Mouse (Mus musculus) embryonic facial prominence, embryonic 15.5 days (tissue): Measurements from ENCODE around the gene Usp40. TPM values are rescaled to one million over a fixed set of nuclear protein-coding genes. Genes with fewer than 3 reads are reported as not detected.

Source experiments
- ATAC-seq: fragments of 200-750 bp; cut with Nextera tagmentation; 2 replicates; pipeline ENCODE4 v1.8.0; 2017; ENCODE audit warnings: low read depth, moderate TSS enrichment; ENCODE audit not compliant: insufficient number of reproducible peaks, low FRiP score, low TSS enrichment
- H3K27ac ChIP-seq: fragments of 300-500 bp; sonication (generic); replicated peaks from 2 replicates; pipeline ENCODE4 v1.5.1; 2015; ENCODE audit warnings: mild to moderate bottlenecking, inconsistent platforms
- H3K27me3 ChIP-seq: fragments of 300-500 bp; sonication (generic); 2 replicates; pipeline ENCODE4 v1.6.1; 2015; ENCODE audit warnings: inconsistent platforms
- H3K36me3 ChIP-seq: fragments of 300-500 bp; sonication (generic); 2 replicates; pipeline ENCODE4 v1.6.1; 2015; ENCODE audit warnings: mild to moderate bottlenecking, inconsistent platforms
- H3K4me1 ChIP-seq: fragments of 300-500 bp; sonication (generic); 2 replicates; pipeline ENCODE4 v1.6.1; 2015; ENCODE audit warnings: inconsistent platforms
- H3K4me2 ChIP-seq: fragments of 300-500 bp; sonication (generic); replicated peaks from 2 replicates; pipeline ENCODE4 v1.6.1; 2015; ENCODE audit warnings: mild to moderate bottlenecking, inconsistent platforms
- H3K4me3 ChIP-seq: fragments of 300-500 bp; sonication (generic); replicated peaks from 2 replicates; pipeline ENCODE4 v1.5.1; 2015; ENCODE audit warnings: mild to moderate bottlenecking, inconsistent platforms
- H3K9ac ChIP-seq: fragments of 300-500 bp; sonication (generic); 2 replicates; pipeline ENCODE4 v1.6.1; 2015; ENCODE audit warnings: inconsistent platforms
- H3K9me3 ChIP-seq: fragments of 300-500 bp; sonication (generic); replicated peaks from 2 replicates; pipeline ENCODE4 v1.6.1; 2016; ENCODE audit warnings: inconsistent platforms
- WGBS: fragments of 180-500 bp; shearing (Covaris S2); methylation state at CpG from one replicate; pipeline ENCODE4 v1.1.7; 2015; 5-methylcytosine and 5-hydroxymethylcytosine counted together
- polyA plus RNA-seq: library from polyadenylated mRNA; unstranded; fragments of >200 nt; fragmentation: Nextera tagmentation; extraction: Ambion mirVana; gene quantifications from 2 replicates; pipeline ENCODE4 v1.2.1, GENCODE M21; 2015

Usp40 gene
- polyA plus RNA-seq, 1 experiment from 2014 or later, result 42.5 TPM

DNA sequence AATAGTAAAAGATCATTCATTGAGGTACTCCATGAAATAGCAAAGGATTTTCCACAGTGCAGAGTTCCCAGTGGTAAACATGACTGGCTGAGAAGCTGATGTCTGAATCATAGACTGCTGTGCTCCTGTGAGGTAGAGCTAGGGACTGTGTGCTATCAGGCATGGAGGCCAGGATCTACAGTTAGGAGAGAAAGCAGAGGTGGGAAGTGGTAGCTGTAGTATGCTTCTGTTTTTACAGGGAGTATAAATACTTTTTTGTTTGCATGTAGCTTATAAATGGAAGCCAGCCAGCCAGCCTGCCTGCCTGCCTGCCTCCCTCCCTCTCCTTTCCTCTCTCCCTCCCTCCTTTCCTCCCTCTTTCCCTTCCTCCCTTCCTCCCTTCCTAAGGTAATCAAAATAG lies 95.0 kb downstream of the Usp40 start:
- Histone ChIP-seq H3K36me3 (peaks cover 24% of the 10 kb centered on the region), H3K4me1 (peaks cover 2% of the 10 kb centered on the region; the same call in 1 of the 2 replicates), H3K27me3 (no peaks in the 10 kb centered on the region), H3K4me3 (no peak overlapping the region), H3K4me2 (no peak overlapping the region), H3K9me3 (no peaks in the 10 kb centered on the region), H3K27ac (0 out of 2 replicates have a peak overlapping the region, but pooled peaks have one; percentile 19), H3K9ac (no peak overlapping the region)
- ATAC-seq, result no peak

DNA sequence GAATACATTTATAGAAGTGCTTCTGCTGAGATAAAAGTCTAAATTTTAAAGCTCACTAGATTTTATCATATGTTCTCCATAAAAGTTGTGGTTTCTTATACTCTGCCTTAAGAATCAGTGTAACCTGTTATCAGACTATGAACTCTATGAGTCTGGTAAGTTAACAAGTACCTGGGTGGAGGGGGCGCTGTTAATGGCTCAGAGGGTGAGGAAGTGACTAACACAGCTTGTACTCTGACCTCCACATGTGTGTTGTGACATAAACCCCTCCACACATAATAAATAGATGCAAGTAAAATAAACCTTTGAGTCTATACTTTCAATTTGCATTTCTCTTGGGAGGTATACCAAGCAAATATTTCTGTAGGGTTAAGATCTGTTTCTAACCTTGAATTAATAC lies 97.9 kb downstream of the Usp40 start:
- Histone ChIP-seq H3K4me1 (0 out of 2 replicates have a peak, but pooled peaks cover 2% of the 10 kb centered on the region), H3K4me2 (no peak overlapping the region), H3K9ac (no peak overlapping the region), H3K9me3 (no peaks in the 10 kb centered on the region), H3K27me3 (no peaks in the 10 kb centered on the region), H3K4me3 (no peak overlapping the region), H3K36me3 (peaks cover 4% of the 10 kb centered on the region; the same call in 1 of the 2 replicates), H3K27ac (no peak overlapping the region)
- ATAC-seq, result no peak
- WGBS, result 82% methylated on average over 1 of the region's 1 CpGs

DNA sequence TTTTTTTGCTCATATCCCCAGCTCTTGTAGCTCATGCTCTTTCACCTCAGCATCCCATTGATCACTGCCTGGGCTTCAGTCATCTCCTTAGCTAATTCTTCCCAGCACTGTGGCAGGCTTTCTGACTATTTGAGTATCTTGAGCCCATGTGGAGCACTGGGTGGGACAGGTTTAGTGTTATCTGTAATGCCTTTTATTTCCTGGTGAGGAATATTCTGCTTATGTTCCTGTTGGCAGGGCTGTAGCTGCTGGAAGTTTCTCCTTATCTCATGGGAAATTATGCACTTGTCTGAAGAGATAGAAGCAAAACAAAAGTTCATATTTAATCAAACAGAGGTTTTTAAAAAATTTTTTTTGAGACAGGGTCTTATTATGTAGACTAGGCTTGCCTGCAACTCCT lies 98.8 kb downstream of the Usp40 start:
- Histone ChIP-seq H3K4me1 (0 out of 2 replicates have a peak, but pooled peaks cover 2% of the 10 kb centered on the region), H3K4me3 (no peak overlapping the region), H3K27ac (no peak overlapping the region), H3K4me2 (no peak overlapping the region), H3K9ac (no peak overlapping the region), H3K9me3 (no peaks in the 10 kb centered on the region), H3K36me3 (peaks cover 4% of the 10 kb centered on the region; the same call in 1 of the 2 replicates), H3K27me3 (no peaks in the 10 kb centered on the region)
- no peak for ATAC-seq

DNA sequence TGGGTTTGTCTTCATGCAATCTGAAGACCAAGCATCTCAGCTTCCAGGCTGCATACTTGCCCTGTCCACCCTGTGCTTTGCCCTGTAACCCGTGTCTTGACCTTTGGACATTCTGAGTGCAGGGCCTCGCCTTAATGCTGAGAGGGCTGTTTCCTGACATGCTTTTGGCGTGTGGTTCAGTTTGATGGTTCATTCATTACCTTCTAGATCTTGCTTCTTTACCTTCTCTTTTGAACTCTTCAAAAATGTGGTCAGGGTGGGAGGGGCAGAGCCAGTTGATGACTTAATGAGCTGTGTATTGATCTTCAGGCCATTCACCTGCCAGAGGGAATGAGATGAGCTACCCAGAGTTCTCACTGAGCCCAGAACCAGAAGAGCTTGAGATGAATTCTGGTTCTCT lies 99.6 kb downstream of the Usp40 start:
- Histone ChIP-seq H3K4me3 (no peak overlapping the region), H3K27me3 (no peaks in the 10 kb centered on the region), H3K9me3 (no peaks in the 10 kb centered on the region)

DNA sequence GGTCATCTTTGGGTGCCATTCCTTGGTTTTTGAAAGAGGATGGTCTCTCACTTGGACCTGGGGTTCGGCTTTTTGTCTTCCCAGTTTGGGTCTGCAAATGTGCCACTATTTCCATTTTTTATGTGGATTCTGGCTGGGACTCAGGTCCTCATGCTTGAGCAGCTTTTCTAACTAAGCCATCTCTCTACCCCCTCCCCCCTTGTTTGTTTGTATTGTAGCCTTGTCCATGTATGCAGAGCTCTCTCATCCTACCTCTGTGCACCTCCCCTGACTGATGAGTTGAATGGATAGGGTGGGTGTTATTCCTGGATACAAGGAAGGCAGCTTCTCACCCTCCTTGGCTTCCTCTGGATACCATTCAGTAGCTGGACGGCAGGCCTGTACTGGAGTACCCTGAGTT lies 100.3 kb downstream of the Usp40 start:
- Histone ChIP-seq H3K9ac (no peak overlapping the region), H3K27ac (no peak overlapping the region), H3K4me1 (0 out of 2 replicates have a peak, but pooled peaks cover 2% of the 10 kb centered on the region), H3K4me3 (no peak overlapping the region), H3K4me2 (no peak overlapping the region), H3K36me3 (peaks cover 4% of the 10 kb centered on the region; the same call in 1 of the 2 replicates), H3K9me3 (no peaks in the 10 kb centered on the region), H3K27me3 (no peaks in the 10 kb centered on the region)
- 89% methylated on average over 2 of the region's 2 CpGs for WGBS
- ATAC-seq, result no peak; the same call in 1 of the 2 replicates

More for the DNA sequence above, 99.6 kb downstream of the Usp40 start:
- Histone ChIP-seq H3K27ac (no peak overlapping the region), H3K4me2 (no peak overlapping the region), H3K4me1 (0 out of 2 replicates have a peak, but pooled peaks cover 2% of the 10 kb centered on the region), H3K9ac (no peak overlapping the region), H3K36me3 (peaks cover 4% of the 10 kb centered on the region; the same call in 1 of the 2 replicates)
- no peak for ATAC-seq
- WGBS, result 70% methylated on average over 3 of the region's 3 CpGs

DNA sequence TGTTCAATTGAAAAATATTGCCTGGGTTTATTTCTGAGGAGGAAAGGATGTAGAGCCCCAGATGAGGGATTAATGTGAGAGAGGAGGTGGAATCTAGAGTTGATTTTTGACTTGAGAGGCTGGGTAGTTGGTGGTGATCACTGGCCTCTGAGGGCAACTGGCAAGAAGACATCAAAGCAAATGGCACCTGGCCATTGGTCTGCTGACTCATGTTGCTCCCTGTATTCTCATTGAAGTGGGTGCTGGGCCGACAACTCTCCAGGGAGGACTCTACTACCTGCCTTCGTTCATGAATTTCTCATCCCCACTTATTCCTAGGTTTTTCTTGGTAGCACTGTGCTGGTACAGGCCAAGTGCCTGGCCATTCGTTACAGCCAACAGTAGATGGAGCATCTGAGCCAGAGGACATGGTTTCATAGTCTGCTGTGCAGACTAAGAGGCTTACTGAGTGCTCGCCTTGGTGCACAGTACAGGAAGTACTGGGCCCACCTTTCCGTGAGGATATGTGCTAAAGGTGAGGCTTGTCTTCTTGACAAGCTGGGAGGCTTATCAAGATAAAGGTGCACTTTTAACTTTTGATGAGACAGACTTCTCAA lies 101.9 kb downstream of the Usp40 start:
- ATAC-seq, result no peak
- 83% methylated on average over 5 of the region's 5 CpGs for WGBS
- H3K4me1 ChIP-seq, result 0 out of 2 replicates have a peak, but pooled peaks cover 2% of the 10 kb centered on the region

DNA sequence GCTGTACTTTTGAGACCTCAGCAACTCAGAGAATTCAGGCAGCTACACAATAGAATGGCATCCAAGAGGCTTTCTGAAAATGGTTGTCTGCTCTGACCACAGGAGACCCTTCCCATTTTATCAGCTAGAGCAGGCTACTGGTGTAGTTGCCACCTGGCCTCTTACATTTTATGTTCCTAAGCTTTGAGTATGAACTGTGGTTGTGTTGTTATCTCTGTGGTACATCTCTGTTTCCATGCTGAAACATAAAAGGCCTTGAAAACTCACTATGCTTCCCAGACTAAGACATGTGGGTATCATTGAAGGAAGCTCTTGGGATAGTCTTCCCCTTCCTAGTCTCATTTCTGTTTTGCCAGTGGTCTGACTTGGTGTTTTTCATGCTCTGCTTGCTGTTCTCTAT lies 106.2 kb downstream of the Usp40 start:
- H3K36me3 ChIP-seq, result peaks cover 4% of the 10 kb centered on the region; the same call in 1 of the 2 replicates
- no peak overlapping the region for H3K9ac ChIP-seq
- ATAC-seq, result no peak
- H3K27ac ChIP-seq, result no peak overlapping the region
- no peaks in the 10 kb centered on the region for H3K27me3 ChIP-seq
- no peaks in the 10 kb centered on the region for H3K4me1 ChIP-seq
- no peak overlapping the region for H3K4me3 ChIP-seq
- no peak overlapping the region for H3K4me2 ChIP-seq
- H3K9me3 ChIP-seq, result no peaks in the 10 kb centered on the region

More for the DNA sequence above, 101.9 kb downstream of the Usp40 start:
- Histone ChIP-seq H3K27ac (no peak overlapping the region), H3K4me2 (no peak overlapping the region), H3K36me3 (peaks cover 4% of the 10 kb centered on the region; the same call in 1 of the 2 replicates), H3K9ac (no peak overlapping the region), H3K4me3 (no peak overlapping the region), H3K27me3 (no peaks in the 10 kb centered on the region), H3K9me3 (no peaks in the 10 kb centered on the region)

DNA sequence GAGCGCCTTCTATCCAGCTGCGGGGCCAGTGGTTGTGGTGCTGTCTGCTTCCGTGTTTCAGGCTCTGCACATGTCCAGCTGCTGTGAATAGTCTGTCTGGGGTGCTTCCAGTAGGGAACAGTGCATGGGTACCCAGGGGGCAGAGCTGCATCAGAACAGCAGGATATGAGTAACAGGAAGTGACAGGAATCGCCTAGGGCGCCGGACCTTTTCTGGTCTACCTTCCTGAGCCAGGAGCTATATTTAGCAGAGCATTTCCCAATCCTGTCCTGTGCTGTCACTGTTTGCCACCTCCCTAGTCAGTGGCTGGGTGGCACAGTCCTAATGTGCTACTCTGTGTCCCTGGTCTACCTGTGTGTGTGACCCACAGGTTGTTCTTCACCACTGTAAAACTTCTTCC lies 107.4 kb downstream of the Usp40 start:
- Histone ChIP-seq H3K9ac (no peak overlapping the region), H3K4me1 (no peaks in the 10 kb centered on the region), H3K4me3 (no peak overlapping the region), H3K36me3 (no peaks in the 10 kb centered on the region), H3K27ac (no peak overlapping the region), H3K9me3 (no peaks in the 10 kb centered on the region), H3K27me3 (no peaks in the 10 kb centered on the region), H3K4me2 (no peak overlapping the region)
- 70% methylated on average over 6 of the region's 6 CpGs for WGBS
- no peak for ATAC-seq

DNA sequence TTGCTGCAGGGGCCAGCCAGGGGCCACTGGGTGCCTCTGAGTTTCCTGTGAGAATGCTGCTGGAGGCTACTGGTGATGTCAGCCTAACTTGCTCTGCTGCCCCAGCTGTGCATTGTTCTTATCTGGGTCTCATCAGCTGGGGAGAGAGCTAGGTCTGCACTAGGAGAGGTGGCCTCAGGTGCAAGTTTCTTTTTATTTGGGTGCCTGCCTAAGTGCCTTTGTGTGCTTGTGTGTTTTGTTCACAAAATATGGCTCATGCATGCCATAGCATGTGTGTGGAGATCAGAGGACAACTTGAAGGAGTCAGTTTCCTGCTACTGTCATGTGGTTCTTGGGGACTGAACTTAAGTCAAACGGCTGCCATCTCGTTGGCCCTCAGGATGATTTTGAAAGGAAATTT lies 108.7 kb downstream of the Usp40 start:
- no peaks in the 10 kb centered on the region for H3K27me3 ChIP-seq
- H3K27ac ChIP-seq, result no peak overlapping the region
- ATAC-seq, result no peak
- H3K4me3 ChIP-seq, result no peak overlapping the region
- no peaks in the 10 kb centered on the region for H3K9me3 ChIP-seq
- no peaks in the 10 kb centered on the region for H3K36me3 ChIP-seq
- no peak overlapping the region for H3K4me2 ChIP-seq
- no peaks in the 10 kb centered on the region for H3K4me1 ChIP-seq
- 57% methylated on average over 2 of the region's 2 CpGs for WGBS
- H3K9ac ChIP-seq, result no peak overlapping the region

DNA sequence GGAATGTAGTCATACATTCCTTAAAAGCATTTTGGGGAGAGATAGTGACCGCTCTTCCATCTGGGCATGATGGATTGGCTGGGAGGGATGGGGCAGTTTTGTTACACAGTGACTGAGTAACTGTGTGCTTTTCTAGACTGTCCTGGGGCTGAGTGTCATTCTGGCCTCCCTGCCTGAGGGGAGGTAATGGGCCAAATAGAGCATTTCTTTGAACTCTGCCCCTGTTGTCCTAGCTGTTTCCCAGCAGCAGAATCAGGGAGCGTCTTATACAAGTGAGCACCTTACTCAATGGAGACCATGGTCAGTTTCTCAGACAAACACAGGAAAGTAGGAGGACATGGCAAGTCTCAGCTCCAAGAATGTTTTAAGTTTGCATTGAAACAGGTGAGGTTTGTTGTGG lies 111.4 kb downstream of the Usp40 start:
- Histone ChIP-seq H3K9me3 (no peaks in the 10 kb centered on the region), H3K27ac (no peak overlapping the region), H3K4me3 (no peak overlapping the region), H3K9ac (no peak overlapping the region), H3K27me3 (no peaks in the 10 kb centered on the region), H3K36me3 (no peaks in the 10 kb centered on the region), H3K4me1 (no peaks in the 10 kb centered on the region), H3K4me2 (no peak overlapping the region)
- ATAC-seq, result no peak
- 97% methylated on average over 2 of the region's 2 CpGs for WGBS
